ENCODE assay signal across 9 mouse cellular contexts in genomic region chr11:53758791-53759351, GRCm38 (mm10). TPM values are rescaled to one million over a fixed set of nuclear protein-coding genes. Genes with fewer than 3 reads are reported as not detected.
DNase-seq lines count a peak whose midpoint lies in the region; ATAC-seq lines count a peak whose summit lies in the region.
"Had no signal": no experiment of that assay in that cellular context is flagged by ENCODE, and none has a peak within 500 bp of the region (broad histone marks: within the 10 kb centered on the region; RNA-seq: fewer than 3 reads in every experiment).

No protein-coding gene starts in this region.

- peaks cover 38% of the 10 kb centered on the region for H3K4me1 ChIP-seq in lung, embryonic 16.5 days (replicated peaks; ENCODE audit: control insufficient read depth, insufficient read depth, low read length)

- H3K36me3 ChIP-seq in lung, embryonic 16.5 days (ENCODE audit: control insufficient read depth, insufficient read depth, low read length), result no peaks in the 10 kb centered on the region

- H3K4me2 ChIP-seq in lung, embryonic 16.5 days (ENCODE audit: low read depth, low read length), result no peak overlapping the region

- 48% methylated on average over 6 of the region's 6 CpGs for WGBS in lung, embryonic 16.5 days

- no peak for ATAC-seq in lung, embryonic 16.5 days (ENCODE audit: low read depth)
- no peak for ATAC-seq in megakaryocyte-erythroid progenitor cell, adult 5-6 weeks (replicated peaks; ENCODE audit: low FRiP score, low TSS enrichment, poor library complexity, severe bottlenecking)

- 0 out of 2 replicates have a peak overlapping the region, but pooled peaks have one; percentile 0 for H3K27ac ChIP-seq in lung, embryonic 16.5 days (ENCODE audit: low read length)
- H3K27ac ChIP-seq: macrophage had no signal

- no peak overlapping the region for H3K9ac ChIP-seq in lung, embryonic 16.5 days (ENCODE audit: low read length)

- no peak overlapping the region for H3K4me3 ChIP-seq in lung, embryonic 16.5 days (ENCODE audit: low read length)

- H3K9me3 ChIP-seq in lung, embryonic 16.5 days (ENCODE audit: control insufficient read depth, low read length), result no peaks in the 10 kb centered on the region

- H3K27me3 ChIP-seq in lung, embryonic 16.5 days (ENCODE audit: control insufficient read depth, insufficient read depth, low read depth, low read length), result no peaks in the 10 kb centered on the region

- DNase-seq in lung, adult 18-20 months, result no peak
- peak; percentile 33 for DNase-seq in embryo, embryonic 11 days
- peak; percentile 53 for DNase-seq in kidney, postnatal 10 days
- DNase-seq in thymus, postnatal 25 days, result peak; percentile 67
- no peak for DNase-seq in ovary, postnatal 36 days (ENCODE audit: low spot score)

RNA-seq across cellular contexts. Expression of gene Irf1, which starts 10.9 kb away (rescaled TPM):
- polyA plus RNA-seq in lung, embryonic 16.5 days (2015; fragmentation: Nextera tagmentation; extraction: Ambion mirVana), result 29.7 and 33.9 TPM in 2 replicates
- 3.1 and 4.4 TPM in 2 replicates for total RNA-seq in megakaryocyte-erythroid progenitor cell, adult 5-6 weeks (2014; fragmentation: Nextera tagmentation)
- 39.2 and 50.6 TPM in 2 replicates for total RNA-seq in megakaryocyte-erythroid progenitor cell, adult 5-6 weeks (2017)

RNA-seq across cellular contexts. Expression of gene Gm17334, which starts 14.1 kb away (rescaled TPM):
- 0.24 and 0.39 TPM in 2 replicates for polyA plus RNA-seq in lung, embryonic 16.5 days (2015; fragmentation: Nextera tagmentation; extraction: Ambion mirVana)
- not detected in 2 replicates for total RNA-seq in megakaryocyte-erythroid progenitor cell, adult 5-6 weeks (2014; fragmentation: Nextera tagmentation)
- 0.89 TPM in 1 of 2 replicates, not detected in the other for total RNA-seq in megakaryocyte-erythroid progenitor cell, adult 5-6 weeks (2017)
- polyA plus RNA-seq: macrophage had no signal

RNA-seq across cellular contexts. Expression of gene Il5, which starts 38.3 kb away (rescaled TPM):
- not detected in 2 replicates for polyA plus RNA-seq in lung, embryonic 16.5 days (2015; fragmentation: Nextera tagmentation; extraction: Ambion mirVana)
- not detected in 2 replicates for total RNA-seq in megakaryocyte-erythroid progenitor cell, adult 5-6 weeks (2014; fragmentation: Nextera tagmentation)
- not detected in 2 replicates for total RNA-seq in megakaryocyte-erythroid progenitor cell, adult 5-6 weeks (2017)
- total RNA-seq: common myeloid progenitor, adult 5-6 weeks had no signal
- polyA plus RNA-seq: macrophage had no signal

RNA-seq across cellular contexts. Expression of gene Rad50, which starts 51.8 kb away (rescaled TPM):
- 29.5 and 33.7 TPM in 2 replicates for polyA plus RNA-seq in lung, embryonic 16.5 days (2015; fragmentation: Nextera tagmentation; extraction: Ambion mirVana)
- 53.6 and 58.6 TPM in 2 replicates for total RNA-seq in megakaryocyte-erythroid progenitor cell, adult 5-6 weeks (2014; fragmentation: Nextera tagmentation)
- total RNA-seq in megakaryocyte-erythroid progenitor cell, adult 5-6 weeks (2017), result 91.4 and 110 TPM in 2 replicates

Comparison
In these comparisons a context has a peak if more than half of its experiments do, and no peak if none do; other contexts are left out.
1. DNase-seq: peak in embryo, embryonic 11 days (single experiment), kidney, postnatal 10 days (single experiment) and thymus, postnatal 25 days (single experiment); none in lung, adult 18-20 months (0 of 2) and ovary, postnatal 36 days (single experiment).